Mouse (Mus musculus): ENCODE results near the gene Ccar1.
"Not testable (repeated sequence)": the region's sequence is repeated elsewhere in the genome, so short reads cannot be mapped to it uniquely, and the experiment has no call there.

The Ccar1 gene

GRCm38 (mm10) chr10:62792177-62793090 is at the start of gene Ccar1:
Gene Ccar1, minus strand, starts transcription at chr10:62792286.
- peak; percentile 99 for DNase-seq

- no peak for DNase-seq
Observed at GRCm38 (mm10) chr10:62840687-62841086, 48.6 kb upstream of the Ccar1 start.

GRCm38 (mm10) chr10:62837987-62838386 is 45.9 kb upstream of the Ccar1 start:
- no peak for DNase-seq

GRCm38 (mm10) chr10:62832783-62833182 is 40.7 kb upstream of the Ccar1 start:
- no peak for DNase-seq

- DNase-seq = no peak
Observed at GRCm38 (mm10) chr10:62831546-62831945, 39.5 kb upstream of the Ccar1 start.

GRCm38 (mm10) chr10:62824474-62824873 is 32.4 kb upstream of the Ccar1 start:
- peak; percentile 32 for DNase-seq

- DNase-seq = no peak
Observed at GRCm38 (mm10) chr10:62823431-62823830, 31.3 kb upstream of the Ccar1 start.

- DNase-seq = peak; percentile 17
Observed at GRCm38 (mm10) chr10:62810010-62810409, 17.9 kb upstream of the Ccar1 start.

GRCm38 (mm10) chr10:62808766-62809165 is 16.7 kb upstream of the Ccar1 start:
- no peak for DNase-seq

GRCm38 (mm10) chr10:62808316-62808715 is 16.2 kb upstream of the Ccar1 start:
- DNase-seq = no peak

- DNase-seq = no peak
Observed at GRCm38 (mm10) chr10:62804106-62804505, 12.0 kb upstream of the Ccar1 start.

GRCm38 (mm10) chr10:62803296-62803695 is 11.2 kb upstream of the Ccar1 start:
- DNase-seq = no peak

GRCm38 (mm10) chr10:62794221-62794620 is 2.1 kb upstream of the Ccar1 start:
- DNase-seq = no peak

GRCm38 (mm10) chr10:62793091-62793453 is 986 bp upstream of the Ccar1 start:
- peak; percentile 10 for DNase-seq

- no peak for DNase-seq
Observed at GRCm38 (mm10) chr10:62791251-62792176, 572 bp downstream of the Ccar1 start.

GRCm38 (mm10) chr10:62781776-62782175 is 10.3 kb downstream of the Ccar1 start:
- not testable (repeated sequence) for DNase-seq

- DNase-seq = no peak
Observed at GRCm38 (mm10) chr10:62750781-62751180, 41.3 kb downstream of the Ccar1 start.

- DNase-seq = no peak
Observed at GRCm38 (mm10) chr10:62739961-62740737, 51.9 kb downstream of the Ccar1 start.

GRCm38 (mm10) chr10:62736965-62737688 is 55.0 kb downstream of the Ccar1 start:
- no peak for DNase-seq

GRCm38 (mm10) chr10:62730826-62731225 is 61.3 kb downstream of the Ccar1 start:
- DNase-seq = no peak

- peak; percentile 75 for DNase-seq
Observed at GRCm38 (mm10) chr10:62725771-62726687, 66.1 kb downstream of the Ccar1 start, which contains the start of gene Stox1. Gene Stox1, minus strand, starts transcription at chr10:62726128.
